Mouse (Mus musculus) CD4-positive naive resting alpha-beta T cell, adult 76 days (primary cell): ENCODE measurements around the gene Acot6. TPM values are rescaled to one million over a fixed set of nuclear protein-coding genes. Genes with fewer than 3 reads are reported as not detected.

Experiments
- total RNA-seq: library from RNA; stranded (reverse); gene quantifications from one replicate; pipeline ENCODE4 v1.2.4, GENCODE M21; 2023

Gene Acot6
- total RNA-seq: 3.0 TPM

DNA sequence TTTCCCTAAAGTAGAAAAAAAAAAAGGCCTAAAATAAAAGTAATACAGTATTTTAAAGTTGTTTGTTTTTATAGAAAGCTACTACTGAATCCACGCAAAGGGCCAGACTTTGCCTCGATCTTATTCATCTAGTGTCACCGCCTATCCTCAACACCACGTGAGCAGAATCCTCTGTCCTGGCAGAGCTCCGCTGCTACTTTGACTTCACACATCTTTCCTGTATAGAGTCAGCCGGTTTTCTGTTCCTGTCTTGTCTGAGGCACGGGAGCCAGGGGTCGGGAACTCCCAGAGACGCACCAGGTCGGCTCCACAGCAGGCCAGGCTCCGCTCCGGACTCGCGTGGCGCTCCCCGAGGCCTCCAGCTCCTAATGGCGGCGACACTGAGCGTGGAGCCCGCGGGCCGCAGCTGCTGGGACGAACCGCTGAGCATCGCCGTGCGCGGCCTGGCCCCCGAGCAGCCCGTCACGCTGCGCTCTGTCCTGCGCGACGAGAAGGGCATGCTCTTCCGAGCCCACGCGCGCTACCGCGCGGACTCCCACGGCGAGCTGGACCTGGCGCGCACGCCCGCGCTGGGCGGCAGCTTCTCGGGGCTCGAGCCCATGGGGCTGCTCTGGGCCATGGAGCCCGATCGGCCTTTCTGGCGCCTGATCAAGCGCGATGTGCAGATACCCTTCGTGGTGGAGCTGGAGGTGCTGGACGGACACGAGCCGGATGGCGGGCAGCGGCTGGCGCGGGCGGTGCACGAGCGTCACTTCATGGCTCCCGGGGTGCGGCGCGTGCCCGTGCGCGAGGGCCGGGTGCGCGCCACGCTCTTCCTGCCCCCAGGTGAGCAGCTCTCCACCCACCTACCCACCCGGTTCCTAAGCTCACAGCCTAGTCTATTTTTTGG, at the start of gene Acot6:
Gene Acot6, plus strand, starts transcription at position 51 of the 889 bp plus-strand sequence.

DNA sequence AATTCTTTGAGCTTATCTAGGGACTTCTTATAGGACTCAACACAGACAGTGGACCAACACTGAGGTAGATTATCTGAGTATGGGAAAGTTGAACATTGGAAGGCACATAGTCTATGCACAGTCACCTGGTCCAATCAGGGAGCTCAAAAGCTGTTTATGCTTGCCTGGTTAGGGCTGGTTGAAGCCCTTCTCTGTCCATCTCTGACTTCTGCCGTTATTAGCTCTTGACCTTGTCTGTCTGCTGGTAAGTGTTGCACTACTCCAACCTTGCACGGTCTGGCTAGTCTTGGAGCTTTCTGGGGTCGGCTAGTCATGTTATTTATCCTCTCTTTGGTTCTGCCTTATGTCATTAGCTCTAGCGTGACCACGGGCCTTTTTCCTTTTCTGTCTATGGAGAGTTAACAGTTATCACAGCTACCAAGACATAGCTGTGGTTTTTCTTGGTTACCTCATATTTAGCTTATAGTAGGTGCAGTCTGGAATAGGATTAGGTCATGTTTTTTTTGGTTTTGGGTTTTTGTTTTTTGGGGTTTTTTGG, 48.4 kb upstream of the Acot6 start, which contains the start of gene Acot3:
Gene Acot3, plus strand, starts transcription at position 208 of the 538 bp plus-strand sequence.

GRCm38 (mm10) chr12:84068986-84069385, 31.5 kb upstream of the Acot6 start, which contains the start of gene Acot5:
Acot5 (plus strand) TSS chr12:84069325.

GRCm38 (mm10) chr12:84114153-84114994, 13.9 kb downstream of the Acot6 start, which contains the start of gene Dnal1:
Dnal1 (plus strand) TSS chr12:84114366.

DNA sequence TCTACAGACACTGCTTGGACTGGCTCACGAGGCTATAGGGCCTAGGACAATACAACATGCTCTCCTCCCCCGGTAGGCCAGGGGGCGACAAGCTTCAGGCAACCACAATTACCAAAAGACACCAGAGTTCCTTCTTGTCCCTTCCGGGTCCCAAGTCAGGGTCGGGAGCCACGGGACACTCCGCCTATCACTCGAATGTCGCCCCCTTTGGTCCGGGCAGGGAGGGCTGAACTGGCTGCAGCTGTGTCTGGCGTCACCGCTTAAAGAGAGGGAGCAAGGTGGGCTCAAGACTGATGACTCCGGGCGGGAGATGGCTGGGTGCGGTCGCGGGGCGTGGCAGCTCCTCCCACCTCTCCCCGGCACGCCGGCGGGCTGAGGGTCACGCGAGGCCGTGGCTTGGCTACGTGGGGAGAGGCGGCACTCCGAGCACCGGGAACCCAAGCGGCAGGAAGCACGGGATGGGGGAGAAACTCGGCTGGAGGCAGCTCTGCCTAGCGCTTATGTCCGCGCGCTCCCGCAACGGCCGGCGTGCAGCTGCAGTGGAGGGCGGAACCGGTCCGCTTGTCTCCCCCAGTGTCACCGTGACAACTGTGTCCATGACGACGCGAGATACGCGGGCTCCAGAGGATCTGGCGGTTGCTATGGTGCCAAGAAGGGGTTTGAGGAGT, 47.6 kb downstream of the Acot6 start, which contains the start of gene Pnma1:
Gene Pnma1, minus strand, starts transcription at position 536 of the 668 bp plus-strand sequence.

Other genes starting within 250 kb of the Acot6 start
- 73.5 TPM for gene Numb, start 178.7 kb upstream of the Acot6 start, total RNA-seq
- 27.7 TPM for gene Riox1, start 150.0 kb upstream of the Acot6 start, total RNA-seq
- not detected for gene Heatr4, start 115.8 kb upstream of the Acot6 start, total RNA-seq
- 123 TPM for gene Acot2, start 112.8 kb upstream of the Acot6 start, total RNA-seq
- gene Acot1, start 91.2 kb upstream of the Acot6 start, total RNA-seq: 5.5 TPM
- not detected for gene Acot4, start 62.3 kb upstream of the Acot6 start, total RNA-seq
- not detected for gene Gm49366, start 61.7 kb upstream of the Acot6 start, total RNA-seq
- gene Acot3, start 48.5 kb upstream of the Acot6 start, total RNA-seq: not detected
- not detected for gene Acot5, start 31.3 kb upstream of the Acot6 start, total RNA-seq
- gene Dnal1, start 13.7 kb downstream of the Acot6 start, total RNA-seq: 0.15 TPM
- gene Pnma1, start 47.8 kb downstream of the Acot6 start, total RNA-seq: 13.6 TPM
- 257 TPM for gene Elmsan1, start 118.2 kb downstream of the Acot6 start, total RNA-seq
- gene Ptgr2, start 184.6 kb downstream of the Acot6 start, total RNA-seq: 12.9 TPM
- 85.7 TPM for gene Zfp410, start 216.2 kb downstream of the Acot6 start, total RNA-seq